Mouse (Mus musculus): ENCODE results near the gene Pde4b. TPM values are rescaled to one million over a fixed set of nuclear protein-coding genes. Genes with fewer than 3 reads are reported as not detected.

Gene Pde4b
- polyA plus RNA-seq, 1 experiment from 2014 or later, result 2.5 TPM

DNA sequence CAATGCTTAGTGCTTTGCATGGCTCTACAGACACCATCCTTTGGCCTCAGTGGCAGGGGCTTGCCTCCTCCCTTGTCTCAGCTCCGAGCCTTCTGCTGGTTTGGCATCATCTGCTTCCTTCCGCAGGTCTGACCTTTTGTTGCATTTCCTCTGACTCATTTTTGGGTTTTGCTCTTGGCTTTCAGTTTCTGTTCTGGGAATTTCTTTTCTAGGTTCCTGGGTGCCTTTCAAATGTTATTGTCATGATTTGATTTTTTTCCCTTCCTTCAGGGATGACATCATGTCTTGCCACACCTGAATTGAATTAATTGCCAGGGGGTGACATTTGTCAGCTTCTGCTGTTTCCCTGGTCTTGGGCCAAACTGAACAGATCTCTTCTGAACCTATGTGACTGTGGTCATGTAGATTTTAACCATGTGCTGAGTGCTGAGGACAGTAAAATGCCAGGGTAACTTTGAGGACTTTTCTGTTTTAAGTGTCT lies 17.2 kb downstream of the Pde4b start:
- no peak for TF ChIP-seq CTCF (IDR thresholded peaks at IDR 0.05)
- in situ Hi-C loops (cut with MboI; ENCODE audit: low pct_unique_long_range_greater_than_20kb), result no loop called here
- CTCF ChIA-PET, result no interaction called here
- H3K27me3 ChIP-seq, result no peaks in the 10 kb centered on the region
- DNase-seq (ENCODE audit: low read depth, low spot score), result no peak
- ATAC-seq, result no peak
- POLR2A ChIA-PET, result no interaction called here

DNA sequence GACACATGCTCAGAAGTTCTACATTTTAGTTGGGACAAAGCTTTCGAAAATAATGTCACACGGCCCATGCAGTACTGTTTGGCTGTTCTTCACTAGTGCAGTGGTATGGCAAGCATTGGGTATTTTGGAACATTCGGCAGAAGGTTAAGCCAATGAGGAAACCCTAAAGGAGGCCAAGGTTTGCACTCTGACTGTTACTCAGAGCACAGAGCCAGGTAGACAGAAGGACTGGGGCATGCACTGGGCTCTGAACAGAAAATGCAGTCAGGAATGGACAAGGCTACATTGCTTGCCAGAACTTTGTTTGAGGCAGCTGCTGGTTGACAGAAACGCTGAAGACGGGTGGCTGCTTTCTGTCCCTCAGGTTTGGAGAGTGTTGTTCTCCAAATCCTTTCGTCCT lies 19.4 kb downstream of the Pde4b start:
- in situ Hi-C loops (cut with MboI; ENCODE audit: low pct_unique_long_range_greater_than_20kb), result no loop called here
- no peak for TF ChIP-seq CTCF (IDR thresholded peaks at IDR 0.05)
- no peaks in the 10 kb centered on the region for H3K27me3 ChIP-seq
- ChIA-PET CTCF (no interaction called here), POLR2A (no interaction called here)
- DNase-seq (ENCODE audit: low read depth, low spot score) (no peak), ATAC-seq (no peak)

DNA sequence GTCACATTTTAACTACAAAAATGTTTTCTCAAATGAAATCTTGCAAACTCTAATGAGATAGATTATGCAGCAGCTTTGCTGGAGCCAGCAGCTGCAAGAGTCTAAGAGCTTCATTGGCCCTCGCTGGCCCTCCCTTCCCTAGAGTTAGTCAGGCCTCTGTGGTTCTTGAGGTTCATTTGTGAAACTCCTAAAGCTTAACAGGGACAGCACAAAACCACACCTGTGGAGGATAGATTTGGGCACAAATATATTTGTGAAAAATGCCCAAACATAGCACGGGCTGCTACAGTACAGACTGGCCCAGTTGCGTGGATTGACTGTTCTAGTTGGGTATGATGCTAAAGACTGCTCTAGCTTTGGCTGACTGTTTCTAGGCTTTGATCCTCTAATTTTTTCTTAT lies 32.1 kb downstream of the Pde4b start:
- in situ Hi-C loops (cut with MboI; ENCODE audit: low pct_unique_long_range_greater_than_20kb), result no loop called here
- no peak for ATAC-seq
- CTCF ChIA-PET, result no interaction called here

DNA sequence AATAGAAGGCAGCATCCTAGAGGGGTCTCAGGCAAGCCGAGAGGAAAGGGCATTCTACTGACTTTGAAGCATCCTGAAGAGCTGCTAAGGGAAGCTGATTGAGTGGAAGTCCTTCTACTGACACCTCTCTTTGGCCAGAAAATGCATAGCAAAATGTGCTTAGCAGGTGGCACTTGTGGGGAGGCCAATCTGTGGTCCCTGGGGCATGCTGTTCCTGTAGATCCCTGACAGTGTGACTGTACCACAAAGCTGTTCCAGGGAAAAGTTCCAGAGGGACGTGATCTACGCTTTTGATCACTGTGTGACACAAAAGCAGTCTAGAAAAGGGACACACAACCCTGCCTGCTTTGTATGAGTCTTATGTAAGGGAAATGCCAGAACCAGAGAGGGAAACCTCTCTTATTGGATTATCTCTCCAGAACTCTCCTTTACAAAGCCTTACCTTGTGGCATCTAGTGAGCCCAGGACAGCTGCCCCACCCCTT lies 49.1 kb downstream of the Pde4b start:
- CTCF ChIA-PET, result no interaction called here
- POLR2A ChIA-PET, result no interaction called here
- no peak for DNase-seq (ENCODE audit: low read depth, low spot score)
- in situ Hi-C loops (cut with MboI; ENCODE audit: low pct_unique_long_range_greater_than_20kb), result no loop called here
- no peak for ATAC-seq
- H3K27me3 ChIP-seq, result no peaks in the 10 kb centered on the region
- TF ChIP-seq CTCF (IDR thresholded peaks at IDR 0.05), result no peak

More for the DNA sequence above, 32.1 kb downstream of the Pde4b start:
- POLR2A ChIA-PET, result no interaction called here
- H3K27me3 ChIP-seq, result peaks cover 8% of the 10 kb centered on the region
- no peak for DNase-seq (ENCODE audit: low read depth, low spot score)
- TF ChIP-seq CTCF (IDR thresholded peaks at IDR 0.05), result no peak

DNA sequence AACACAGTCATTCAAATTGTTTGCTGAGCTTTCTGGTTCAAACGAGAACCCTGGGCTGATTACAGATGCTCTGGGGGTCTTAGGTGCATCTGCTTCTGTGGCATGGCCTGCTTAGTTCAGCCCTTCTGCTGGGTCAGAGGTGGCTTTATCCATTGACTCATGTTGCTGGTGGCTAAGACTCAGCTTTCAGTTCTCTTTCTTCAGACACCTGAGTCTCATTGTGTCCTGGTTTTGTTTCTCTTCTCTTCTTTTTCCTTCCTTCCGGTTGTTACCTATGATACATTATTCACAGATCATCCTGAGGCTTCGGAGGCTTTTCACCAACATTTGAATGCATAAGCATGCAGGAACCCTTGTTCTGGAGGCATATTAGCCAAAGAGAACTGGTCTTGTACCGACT lies 51.0 kb downstream of the Pde4b start:
- POLR2A ChIA-PET, result no interaction called here

DNA sequence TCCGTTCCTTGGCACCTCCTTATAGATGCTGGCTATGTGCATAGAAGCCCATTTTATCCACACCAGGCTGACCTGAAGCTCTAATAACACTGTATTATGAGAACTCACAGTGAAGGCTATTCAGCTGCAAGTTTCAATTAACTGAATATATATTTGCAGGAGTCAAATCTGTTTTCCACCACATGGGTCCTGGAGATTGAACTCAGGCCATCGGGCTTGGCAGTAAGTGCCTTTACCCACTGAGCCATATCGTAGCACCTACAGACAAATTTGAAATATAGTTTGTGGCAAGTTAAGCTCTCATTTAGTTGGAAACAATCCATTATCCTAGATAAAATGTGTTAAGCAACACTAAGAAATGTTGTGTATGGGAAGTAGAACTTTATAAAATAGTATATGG lies 53.9 kb downstream of the Pde4b start:
- ChIA-PET POLR2A (no interaction called here), CTCF (no interaction called here)
- TF ChIP-seq CTCF (IDR thresholded peaks at IDR 0.05), result no peak
- no peaks in the 10 kb centered on the region for H3K27me3 ChIP-seq
- in situ Hi-C loops (cut with MboI; ENCODE audit: low pct_unique_long_range_greater_than_20kb), result no loop called here
- ATAC-seq (no peak), DNase-seq (ENCODE audit: low read depth, low spot score) (no peak)

More for the DNA sequence above, 51.0 kb downstream of the Pde4b start:
- in situ Hi-C loops (cut with MboI; ENCODE audit: low pct_unique_long_range_greater_than_20kb), result no loop called here
- no peak for DNase-seq (ENCODE audit: low read depth, low spot score)
- no peak for TF ChIP-seq CTCF (IDR thresholded peaks at IDR 0.05)
- no peak for ATAC-seq
- no peaks in the 10 kb centered on the region for H3K27me3 ChIP-seq
- CTCF ChIA-PET, result no interaction called here

DNA sequence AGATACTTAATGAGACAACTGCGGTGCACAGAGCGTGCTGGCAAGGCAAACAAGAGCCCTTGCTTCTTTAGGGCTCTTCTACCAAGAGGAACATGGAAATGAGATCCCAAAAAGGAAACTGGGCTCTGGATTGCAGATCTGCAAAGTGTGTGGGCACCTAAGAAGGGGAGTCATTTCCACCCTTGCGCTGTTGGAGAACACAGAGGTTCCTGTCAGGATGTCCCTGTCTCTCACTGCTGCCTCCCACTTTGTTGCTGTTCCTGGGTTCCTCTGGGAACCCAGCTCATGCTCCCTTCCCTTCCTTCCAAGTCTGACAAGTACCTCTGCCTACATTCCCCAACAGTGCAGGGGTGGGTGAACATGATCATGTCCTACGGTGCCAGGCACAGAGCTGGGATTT lies 61.4 kb downstream of the Pde4b start:
- H3K27me3 ChIP-seq, result no peaks in the 10 kb centered on the region
- in situ Hi-C loops (cut with MboI; ENCODE audit: low pct_unique_long_range_greater_than_20kb), result no loop called here
- ATAC-seq (no peak), DNase-seq (ENCODE audit: low read depth, low spot score) (no peak)
- no peak for TF ChIP-seq CTCF (IDR thresholded peaks at IDR 0.05)
- POLR2A ChIA-PET, result no interaction called here
- CTCF ChIA-PET, result interaction anchor here (1.6 kb wide), 1 partner anchor 9 kb away, joined by 4 read pairs; no protein-coding TSS in a partner anchor

DNA sequence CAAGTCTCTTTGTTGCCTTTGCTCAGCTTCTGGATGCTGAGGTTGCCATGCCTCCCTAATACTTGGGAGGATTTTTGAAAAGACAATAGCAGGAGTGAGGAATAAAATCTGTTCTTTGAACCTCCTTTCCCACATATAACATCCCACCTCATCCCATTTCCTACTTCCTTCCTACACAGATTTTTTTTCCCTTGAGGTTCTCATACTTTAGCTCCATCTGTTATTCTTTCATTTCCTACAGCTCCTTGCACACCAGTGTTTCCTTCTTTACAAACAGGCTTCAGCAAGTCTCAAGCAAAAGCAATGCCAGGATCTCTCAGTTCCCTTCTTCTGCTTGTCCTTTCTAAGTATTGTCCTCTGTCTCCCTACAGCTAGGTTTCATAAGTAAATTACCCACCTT lies 71.8 kb downstream of the Pde4b start:
- TF ChIP-seq CTCF (IDR thresholded peaks at IDR 0.05), result no peak

DNA sequence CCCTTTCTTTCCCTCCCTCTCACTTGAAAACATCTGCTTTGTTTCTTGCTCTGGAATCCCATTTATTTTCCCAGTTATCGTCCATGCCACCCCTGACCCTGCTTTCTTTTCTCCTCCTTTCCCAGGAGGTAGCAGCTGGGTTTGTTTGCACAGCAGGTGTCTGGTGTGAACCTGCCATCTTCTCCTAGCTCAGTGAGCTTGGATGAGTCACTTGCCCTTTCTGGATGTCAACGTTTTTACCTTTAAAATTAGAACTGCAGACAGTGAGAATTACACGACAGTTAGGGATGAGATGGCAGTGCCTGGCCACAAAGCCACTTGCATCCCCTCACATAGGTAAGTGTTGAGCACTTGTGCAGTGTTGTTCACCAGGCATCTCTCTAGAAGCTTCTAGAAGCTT lies 84.3 kb downstream of the Pde4b start:
- POLR2A ChIA-PET, result no interaction called here
- CTCF ChIA-PET, result no interaction called here
- ATAC-seq, result no peak

More for the DNA sequence above, 71.8 kb downstream of the Pde4b start:
- CTCF ChIA-PET, result no interaction called here
- DNase-seq (ENCODE audit: low read depth, low spot score), result no peak
- no peak for ATAC-seq
- in situ Hi-C loops (cut with MboI; ENCODE audit: low pct_unique_long_range_greater_than_20kb), result no loop called here
- POLR2A ChIA-PET, result no interaction called here
- no peaks in the 10 kb centered on the region for H3K27me3 ChIP-seq

DNA sequence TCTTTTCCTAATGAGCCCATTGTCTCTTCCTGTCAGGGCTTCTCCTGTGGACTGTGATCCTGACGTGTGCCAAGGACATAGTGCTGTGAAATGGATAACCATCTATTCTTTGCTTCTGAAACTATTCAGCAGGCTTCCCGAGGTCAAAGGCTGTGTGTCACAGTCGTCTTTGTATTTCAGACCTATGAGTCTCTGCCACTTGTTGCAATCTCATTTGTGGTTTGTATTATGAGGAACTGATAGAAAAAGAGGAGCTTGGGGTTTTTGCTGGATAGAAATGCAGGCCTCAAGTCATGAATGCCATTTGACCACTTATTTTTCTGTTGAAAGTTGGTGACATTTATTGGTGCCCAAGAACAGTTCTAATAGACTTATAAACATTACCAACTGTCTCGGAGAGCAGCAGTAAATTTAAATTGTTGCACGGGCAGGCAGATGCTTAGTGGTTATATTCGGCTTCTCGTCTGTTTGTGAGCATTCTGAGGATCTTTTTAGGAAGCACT lies 85.4 kb downstream of the Pde4b start:
- no peaks in the 10 kb centered on the region for H3K27me3 ChIP-seq
- no peak for DNase-seq (ENCODE audit: low read depth, low spot score)
- TF ChIP-seq CTCF (IDR thresholded peaks at IDR 0.05), result no peak
- POLR2A ChIA-PET, result no interaction called here
- CTCF ChIA-PET, result no interaction called here
- in situ Hi-C loops (cut with MboI; ENCODE audit: low pct_unique_long_range_greater_than_20kb), result no loop called here
- ATAC-seq, result no peak

More for the DNA sequence above, 84.3 kb downstream of the Pde4b start:
- DNase-seq (ENCODE audit: low read depth, low spot score), result no peak
- in situ Hi-C loops (cut with MboI; ENCODE audit: low pct_unique_long_range_greater_than_20kb), result no loop called here
- no peak for TF ChIP-seq CTCF (IDR thresholded peaks at IDR 0.05)
- H3K27me3 ChIP-seq, result no peaks in the 10 kb centered on the region

DNA sequence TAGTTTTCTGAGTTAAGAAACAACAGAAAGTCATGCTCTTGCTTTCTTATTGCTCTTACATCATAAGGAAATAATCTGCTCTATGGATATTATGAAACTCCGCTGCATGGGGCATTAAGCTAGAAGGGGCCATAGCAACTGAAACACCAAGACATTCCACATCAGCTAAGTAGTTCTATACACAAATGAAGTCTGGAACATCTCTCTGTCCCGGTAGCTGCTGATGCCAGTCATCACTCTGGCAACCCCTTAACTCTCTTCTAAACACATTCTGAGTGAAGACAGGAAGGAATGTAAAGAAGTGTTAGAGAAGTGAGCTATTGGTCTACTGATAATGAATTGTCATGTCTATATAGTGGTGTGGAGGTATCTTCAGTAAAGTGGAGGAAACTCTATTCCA lies 88.6 kb downstream of the Pde4b start:
- POLR2A ChIA-PET, result no interaction called here
- ATAC-seq (no peak), DNase-seq (ENCODE audit: low read depth, low spot score) (no peak)
- CTCF ChIA-PET, result no interaction called here
- no peaks in the 10 kb centered on the region for H3K27me3 ChIP-seq
- in situ Hi-C loops (cut with MboI; ENCODE audit: low pct_unique_long_range_greater_than_20kb), result no loop called here
- no peak for TF ChIP-seq CTCF (IDR thresholded peaks at IDR 0.05)

DNA sequence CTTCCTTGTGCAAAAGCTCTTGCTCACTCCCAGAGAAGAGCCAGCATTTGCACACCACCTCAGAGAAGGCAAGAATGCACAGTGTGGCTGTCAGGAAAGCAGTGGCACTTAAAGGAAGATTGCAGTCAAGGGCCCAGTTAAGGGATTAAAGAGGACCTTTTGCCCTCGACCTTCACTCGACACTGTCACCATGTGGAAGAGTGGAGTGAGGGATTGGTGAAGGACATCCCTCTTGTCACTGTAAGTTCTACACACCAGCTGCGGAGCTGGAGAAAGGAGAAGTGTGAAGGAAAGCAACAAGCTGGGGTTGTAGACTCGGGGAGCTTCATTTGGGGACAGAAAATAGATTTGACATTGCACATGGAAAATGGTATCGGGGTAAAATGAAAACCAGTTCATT lies 89.9 kb downstream of the Pde4b start:
- no peak for TF ChIP-seq CTCF (IDR thresholded peaks at IDR 0.05)
- POLR2A ChIA-PET, result no interaction called here
- ATAC-seq (no peak), DNase-seq (ENCODE audit: low read depth, low spot score) (no peak)
- no peaks in the 10 kb centered on the region for H3K27me3 ChIP-seq
- in situ Hi-C loops (cut with MboI; ENCODE audit: low pct_unique_long_range_greater_than_20kb), result no loop called here
- CTCF ChIA-PET, result no interaction called here
